Mouse (Mus musculus): Measurements from ENCODE around the gene Tchh. TPM values are rescaled to one million over a fixed set of nuclear protein-coding genes. Genes with fewer than 3 reads are reported as not detected.

The Tchh gene
- total RNA-seq (2021): under 1 TPM; 0.08 to 0.14 TPM
- polyA plus RNA-seq (2012; rRNA removed): 0.02 TPM in 1 of 2 replicates, not detected in the other
- long read RNA-seq: 0 reads

GRCm38 (mm10) chr3:93442030-93442429 is at the start of gene Tchh:
Gene Tchh, plus strand, starts transcription at chr3:93442330.
- Histone ChIP-seq H3K79me2 (replicated peaks; ENCODE audit: control insufficient read depth, insufficient read depth, low read length) (no peaks in the 10 kb centered on the region), H3K4me1 (ENCODE audit: control insufficient read depth, insufficient read depth, low read length) (no peaks in the 10 kb centered on the region; the same call in 1 of the 2 replicates), H3K36me3 (ENCODE audit: control insufficient read depth, insufficient read depth, low read length) (no peaks in the 10 kb centered on the region), H3K27me3 (ENCODE audit: control insufficient read depth, insufficient read depth, low read length) (peaks cover 17% of the 10 kb centered on the region), H3K4me3 (no peak within 1 kb of the TSS), H3K27ac (no peak within 1 kb of the TSS), H3K9ac (ENCODE audit: low read depth, low read length) (no peak within 1 kb of the TSS)
- DNase-seq: no peak
- intact Hi-C loops (cut with DNase I): no loop called here
- no peak for TF ChIP-seq CTCF (IDR thresholded peaks at IDR 0.05)
- no peak for TF ChIP-seq POLR2A (IDR thresholded peaks at IDR 0.05; ENCODE audit: insufficient read depth, low read depth, low read length)
- TF ChIP-seq EP300 (IDR thresholded peaks at IDR 0.05; ENCODE audit: insufficient read depth, low read depth, low read length): no peak
- 91% methylated on average over 1 of the region's 1 CpGs for WGBS

- 69% methylated on average over 2 of the region's 2 CpGs for WGBS
- intact Hi-C loops (cut with DNase I): no loop called here
- H3K79me2 ChIP-seq (replicated peaks; ENCODE audit: control insufficient read depth, insufficient read depth, low read length): no peaks in the 10 kb centered on the region
- H3K9ac ChIP-seq (ENCODE audit: low read depth, low read length): no peak within 1 kb of the TSS
- no peak within 1 kb of the TSS for H3K27ac ChIP-seq
- H3K4me1 ChIP-seq (ENCODE audit: control insufficient read depth, insufficient read depth, low read length): no peaks in the 10 kb centered on the region
- DNase-seq: no peak
- TF ChIP-seq POLR2A (IDR thresholded peaks at IDR 0.05; ENCODE audit: insufficient read depth, low read depth, low read length) (no peak), EP300 (IDR thresholded peaks at IDR 0.05; ENCODE audit: insufficient read depth, low read depth, low read length) (no peak), CTCF (IDR thresholded peaks at IDR 0.05) (no peak)
- no peak within 1 kb of the TSS for H3K4me3 ChIP-seq
- H3K27me3 ChIP-seq (ENCODE audit: control insufficient read depth, insufficient read depth, low read length): no peaks in the 10 kb centered on the region
- no peaks in the 10 kb centered on the region for H3K36me3 ChIP-seq (ENCODE audit: control insufficient read depth, insufficient read depth, low read length)
These were observed 48.8 kb upstream of the Tchh start, which contains the start of gene Rptn for GRCm38 (mm10) chr3:93393366-93393765. Gene Rptn, plus strand, starts transcription at chr3:93393699.

GRCm38 (mm10) chr3:93403936-93404335 is 38.2 kb upstream of the Tchh start:
- no peak overlapping the region for H3K9ac ChIP-seq (ENCODE audit: low read depth, low read length)
- no peak for DNase-seq
- WGBS: 93% methylated on average over 3 of the region's 3 CpGs
- no peaks in the 10 kb centered on the region for H3K36me3 ChIP-seq (ENCODE audit: control insufficient read depth, insufficient read depth, low read length)
- intact Hi-C loops (cut with DNase I): no loop called here
- H3K4me1 ChIP-seq (ENCODE audit: control insufficient read depth, insufficient read depth, low read length): no peaks in the 10 kb centered on the region
- TF ChIP-seq CTCF (IDR thresholded peaks at IDR 0.05) (no peak), EP300 (IDR thresholded peaks at IDR 0.05; ENCODE audit: insufficient read depth, low read depth, low read length) (no peak), POLR2A (IDR thresholded peaks at IDR 0.05; ENCODE audit: insufficient read depth, low read depth, low read length) (no peak)
- no peaks in the 10 kb centered on the region; the same call in 1 of the 2 replicates for H3K27me3 ChIP-seq (ENCODE audit: control insufficient read depth, insufficient read depth, low read length)
- no peak overlapping the region for H3K27ac ChIP-seq
- H3K4me3 ChIP-seq: no peak overlapping the region
- no peaks in the 10 kb centered on the region for H3K79me2 ChIP-seq (replicated peaks; ENCODE audit: control insufficient read depth, insufficient read depth, low read length)

- TF ChIP-seq EP300 (IDR thresholded peaks at IDR 0.05; ENCODE audit: insufficient read depth, low read depth, low read length) (no peak), CTCF (IDR thresholded peaks at IDR 0.05) (peak; percentile 74)
- H3K79me2 ChIP-seq (replicated peaks; ENCODE audit: control insufficient read depth, insufficient read depth, low read length): no peaks in the 10 kb centered on the region
- no peak overlapping the region for H3K4me3 ChIP-seq
- no peak overlapping the region for H3K27ac ChIP-seq
- WGBS: 26% methylated on average over 5 of the region's 5 CpGs
- H3K27me3 ChIP-seq (ENCODE audit: control insufficient read depth, insufficient read depth, low read length): no peaks in the 10 kb centered on the region; the same call in 1 of the 2 replicates
- intact Hi-C loops (cut with DNase I): loop anchor here (2.0 kb wide), 2 partner anchors 44 to 276 kb away; no protein-coding TSS in a partner anchor
- peak in 1 of 2 experiments; percentile 2 for DNase-seq
- H3K36me3 ChIP-seq (ENCODE audit: control insufficient read depth, insufficient read depth, low read length): no peaks in the 10 kb centered on the region
- no peaks in the 10 kb centered on the region for H3K4me1 ChIP-seq (ENCODE audit: control insufficient read depth, insufficient read depth, low read length)
- H3K9ac ChIP-seq (ENCODE audit: low read depth, low read length): no peak overlapping the region
These were observed 35.1 kb upstream of the Tchh start for GRCm38 (mm10) chr3:93406992-93407391.

- no peak overlapping the region for H3K9ac ChIP-seq (ENCODE audit: low read depth, low read length)
- H3K36me3 ChIP-seq (ENCODE audit: control insufficient read depth, insufficient read depth, low read length): no peaks in the 10 kb centered on the region
- DNase-seq: no peak
- WGBS: 34% methylated on average over 2 of the region's 2 CpGs
- intact Hi-C loops (cut with DNase I): no loop called here
- TF ChIP-seq EP300 (IDR thresholded peaks at IDR 0.05; ENCODE audit: insufficient read depth, low read depth, low read length) (no peak), POLR2A (IDR thresholded peaks at IDR 0.05; ENCODE audit: insufficient read depth, low read depth, low read length) (no peak), CTCF (IDR thresholded peaks at IDR 0.05) (no peak)
- no peak overlapping the region for H3K4me3 ChIP-seq
- H3K27ac ChIP-seq: no peak overlapping the region
- H3K79me2 ChIP-seq (replicated peaks; ENCODE audit: control insufficient read depth, insufficient read depth, low read length): no peaks in the 10 kb centered on the region
- no peaks in the 10 kb centered on the region for H3K4me1 ChIP-seq (ENCODE audit: control insufficient read depth, insufficient read depth, low read length)
- no peaks in the 10 kb centered on the region; the same call in 1 of the 2 replicates for H3K27me3 ChIP-seq (ENCODE audit: control insufficient read depth, insufficient read depth, low read length)
These were observed 30.2 kb upstream of the Tchh start for GRCm38 (mm10) chr3:93411905-93412304.

- Histone ChIP-seq H3K79me2 (replicated peaks; ENCODE audit: control insufficient read depth, insufficient read depth, low read length) (no peaks in the 10 kb centered on the region), H3K36me3 (ENCODE audit: control insufficient read depth, insufficient read depth, low read length) (no peaks in the 10 kb centered on the region), H3K9ac (ENCODE audit: low read depth, low read length) (no peak overlapping the region), H3K27ac (no peak overlapping the region), H3K4me1 (ENCODE audit: control insufficient read depth, insufficient read depth, low read length) (no peaks in the 10 kb centered on the region), H3K4me3 (no peak overlapping the region), H3K27me3 (ENCODE audit: control insufficient read depth, insufficient read depth, low read length) (no peaks in the 10 kb centered on the region)
- intact Hi-C loops (cut with DNase I): no loop called here
- TF ChIP-seq POLR2A (IDR thresholded peaks at IDR 0.05; ENCODE audit: insufficient read depth, low read depth, low read length) (no peak), EP300 (IDR thresholded peaks at IDR 0.05; ENCODE audit: insufficient read depth, low read depth, low read length) (no peak), CTCF (IDR thresholded peaks at IDR 0.05) (no peak)
- 59% methylated on average over 3 of the region's 3 CpGs for WGBS
- no peak for DNase-seq
These were observed 10.5 kb upstream of the Tchh start for GRCm38 (mm10) chr3:93431673-93432072.
